8 mouse cellular contexts compared by ENCODE assay signal in genomic region chr19:36919466-36919865, GRCm38 (mm10). TPM values are rescaled to one million over a fixed set of nuclear protein-coding genes. Genes with fewer than 3 reads are reported as not detected.
A peak's percentile ranks its signal among the peaks of the same experiment; 100 is the strongest.
DNase-seq lines count a peak whose midpoint lies in the region; ATAC-seq and TF ChIP-seq lines count a peak whose summit lies in the region.

TSS of gene Fgfbp3 (minus strand) at chr19:36919615.

- 9% methylated on average over 12 of the region's 12 CpGs for WGBS in kidney, embryonic 14.5 days
- 9% methylated on average over 12 of the region's 12 CpGs for WGBS in embryonic facial prominence, embryonic 14.5 days
- 10% methylated on average over 12 of the region's 12 CpGs for WGBS in limb, embryonic 14.5 days
- 7% methylated on average over 12 of the region's 12 CpGs for WGBS in olfactory bulb, adult 2 months

- H3K4me2 ChIP-seq in kidney, embryonic 14.5 days (replicated peaks; ENCODE audit: low read depth, low read length): peak within 1 kb of the TSS; percentile 57
- peak within 1 kb of the TSS; percentile 85 for H3K4me2 ChIP-seq in embryonic facial prominence, embryonic 14.5 days (ENCODE audit: low read depth, low read length)
- H3K4me2 ChIP-seq in limb, embryonic 14.5 days (replicated peaks; ENCODE audit: low read depth, low read length, severe bottlenecking): peak within 1 kb of the TSS; percentile 82

- H3K27ac ChIP-seq in kidney, embryonic 14.5 days (ENCODE audit: low read depth, low read length): peak within 1 kb of the TSS; percentile 89
- no peak within 1 kb of the TSS for H3K27ac ChIP-seq in ES-Bruce4 (ENCODE audit: insufficient read depth, low read length)
- peak within 1 kb of the TSS; percentile 87 for H3K27ac ChIP-seq in embryonic facial prominence, embryonic 14.5 days (replicated peaks; ENCODE audit: low read depth, low read length)
- H3K27ac ChIP-seq in limb, embryonic 14.5 days (replicated peaks; ENCODE audit: low read depth, low read length): peak within 1 kb of the TSS; percentile 87
- H3K27ac ChIP-seq in olfactory bulb, adult 2 months (ENCODE audit: insufficient read depth, low read depth, low read length): peak within 1 kb of the TSS; percentile 13; the same call in 1 of the 2 replicates

- H3K9me3 ChIP-seq in kidney, embryonic 14.5 days (ENCODE audit: control insufficient read depth, low read length): no peaks in the 10 kb centered on the region
- H3K9me3 ChIP-seq in ES-Bruce4 (replicated peaks; ENCODE audit: control insufficient read depth, insufficient read depth, low read length, poor library complexity, severe bottlenecking): no peaks in the 10 kb centered on the region
- no peaks in the 10 kb centered on the region for H3K9me3 ChIP-seq in embryonic facial prominence, embryonic 14.5 days (ENCODE audit: control insufficient read depth, low read length)
- no peaks in the 10 kb centered on the region for H3K9me3 ChIP-seq in limb, embryonic 14.5 days (ENCODE audit: control insufficient read depth, low read length)

- no peak for DNase-seq in kidney, postnatal 25 days
- no peak for DNase-seq in embryonic facial prominence, embryonic 14.5 days (ENCODE audit: low spot score)
- no peak for DNase-seq in limb, embryonic 14.5 days (ENCODE audit: low spot score)
- DNase-seq in cerebellum, postnatal 4 days (ENCODE audit: low spot score in 2 of 2): no peak
- DNase-seq in kidney, postnatal 4 days: no peak

- no peak for ATAC-seq in kidney, embryonic 14.5 days (ENCODE audit: low FRiP score, low TSS enrichment)
- ATAC-seq in embryonic facial prominence, embryonic 14.5 days (ENCODE audit: low read depth): no peak
- no peak for ATAC-seq in limb, embryonic 14.5 days (ENCODE audit: low FRiP score, low read depth)

- peak within 1 kb of the TSS; percentile 88 for H3K9ac ChIP-seq in kidney, embryonic 14.5 days (ENCODE audit: low read depth, low read length)
- peak within 1 kb of the TSS; percentile 88 for H3K9ac ChIP-seq in ES-Bruce4 (ENCODE audit: low read depth, poor library complexity, severe bottlenecking)
- peak within 1 kb of the TSS; percentile 91 for H3K9ac ChIP-seq in embryonic facial prominence, embryonic 14.5 days (ENCODE audit: low read depth, low read length)
- H3K9ac ChIP-seq in limb, embryonic 14.5 days (ENCODE audit: low read depth, low read length, severe bottlenecking): peak within 1 kb of the TSS; percentile 89

- H3K4me3 ChIP-seq in kidney, embryonic 14.5 days (ENCODE audit: low read length): peak within 1 kb of the TSS; percentile 90
- peak within 1 kb of the TSS; percentile 72 for H3K4me3 ChIP-seq in ES-Bruce4 (ENCODE audit: low read depth, low read length)
- H3K4me3 ChIP-seq in embryonic facial prominence, embryonic 14.5 days (ENCODE audit: low read depth, low read length): peak within 1 kb of the TSS; percentile 94
- peak within 1 kb of the TSS; percentile 84 for H3K4me3 ChIP-seq in limb, embryonic 14.5 days (replicated peaks; ENCODE audit: low read length)
- H3K4me3 ChIP-seq in olfactory bulb, adult 2 months (ENCODE audit: insufficient read depth, low read depth, low read length): peak within 1 kb of the TSS; percentile 76

- no peak for TF ChIP-seq EP300 in ES-Bruce4 (IDR thresholded peaks at IDR 0.05; ENCODE audit: insufficient read depth, low read depth, low read length)

- no peaks in the 10 kb centered on the region for H3K27me3 ChIP-seq in kidney, embryonic 14.5 days (ENCODE audit: control insufficient read depth, insufficient read depth, low read length)
- H3K27me3 ChIP-seq in ES-Bruce4 (ENCODE audit: control insufficient read depth, insufficient read depth, low read length, poor library complexity, severe bottlenecking): no peaks in the 10 kb centered on the region
- H3K27me3 ChIP-seq in embryonic facial prominence, embryonic 14.5 days (replicated peaks; ENCODE audit: control insufficient read depth, insufficient read depth, low read length): no peaks in the 10 kb centered on the region
- no peaks in the 10 kb centered on the region for H3K27me3 ChIP-seq in limb, embryonic 14.5 days (ENCODE audit: control insufficient read depth, insufficient read depth, low read length)

- H3K4me1 ChIP-seq in kidney, embryonic 14.5 days (ENCODE audit: control insufficient read depth, insufficient read depth, low read length): peaks cover 6% of the 10 kb centered on the region; the same call in 1 of the 2 replicates
- H3K4me1 ChIP-seq in ES-Bruce4 (ENCODE audit: control insufficient read depth, insufficient read depth, low read length): no peaks in the 10 kb centered on the region
- H3K4me1 ChIP-seq in embryonic facial prominence, embryonic 14.5 days (ENCODE audit: control insufficient read depth, insufficient read depth, low read length): 0 out of 2 replicates have a peak, but pooled peaks cover 3% of the 10 kb centered on the region
- H3K4me1 ChIP-seq in limb, embryonic 14.5 days (ENCODE audit: control insufficient read depth, insufficient read depth, low read length): peaks cover 3% of the 10 kb centered on the region; the same call in 1 of the 2 replicates
- 0 out of 2 replicates have a peak, but pooled peaks cover 2% of the 10 kb centered on the region for H3K4me1 ChIP-seq in olfactory bulb, adult 2 months (ENCODE audit: control insufficient read depth, insufficient read depth, low read length)

- no peak for TF ChIP-seq CTCF in ES-Bruce4 (IDR thresholded peaks at IDR 0.05; ENCODE audit: low read depth, low read length)
- no peak for TF ChIP-seq CTCF in olfactory bulb, adult 2 months (IDR thresholded peaks at IDR 0.05; ENCODE audit: insufficient read depth, low read depth, low read length)

- no peak for TF ChIP-seq POLR2A in ES-Bruce4 (IDR thresholded peaks at IDR 0.05; ENCODE audit: insufficient read depth, low read length)
- TF ChIP-seq POLR2A in limb, embryonic 14.5 days (IDR thresholded peaks at IDR 0.05; ENCODE audit: borderline replicate concordance, extremely low read depth, insufficient read depth, insufficient read length): no peak
- TF ChIP-seq POLR2A in olfactory bulb, adult 2 months (IDR thresholded peaks at IDR 0.05; ENCODE audit: insufficient read depth, low read depth, low read length): no peak

- H3K36me3 ChIP-seq in kidney, embryonic 14.5 days (ENCODE audit: control insufficient read depth, insufficient read depth, low read length): no peaks in the 10 kb centered on the region
- no peaks in the 10 kb centered on the region for H3K36me3 ChIP-seq in ES-Bruce4 (ENCODE audit: control insufficient read depth, insufficient read depth, low read length, poor library complexity, severe bottlenecking)
- H3K36me3 ChIP-seq in embryonic facial prominence, embryonic 14.5 days (ENCODE audit: control insufficient read depth, insufficient read depth, low read length): no peaks in the 10 kb centered on the region
- no peaks in the 10 kb centered on the region for H3K36me3 ChIP-seq in limb, embryonic 14.5 days (ENCODE audit: control insufficient read depth, insufficient read depth, low read length)

RNA-seq across cellular contexts. Expression of gene Fgfbp3, which starts in this region (rescaled TPM):
- 4.9 and 6.0 TPM in 2 replicates for polyA plus RNA-seq in kidney, embryonic 14.5 days (2014; fragmentation: Nextera tagmentation; extraction: Ambion mirVana)
- 2.3 and 2.5 TPM in 2 replicates for polyA plus RNA-seq in ES-Bruce4 (2011; ENCODE audit: insufficient read depth, insufficient read length, low read depth, missing spikeins)
- 3.3 and 4.1 TPM in 2 replicates for polyA plus RNA-seq in embryonic facial prominence, embryonic 14.5 days (2014; fragmentation: Nextera tagmentation; extraction: Ambion mirVana)
- polyA plus RNA-seq in limb, embryonic 14.5 days (2012; rRNA removed): 5.7 and 6.6 TPM in 2 replicates
- polyA plus RNA-seq in limb, embryonic 14.5 days (2014; fragmentation: Nextera tagmentation; extraction: Ambion mirVana): 4.5 and 6.2 TPM in 2 replicates
- not detected in 2 replicates for polyA plus RNA-seq in olfactory bulb, adult 2 months (2012; ENCODE audit: insufficient read depth, insufficient read length, low replicate concordance, missing spikeins)
